Mouse (Mus musculus) liver, embryonic 15.5 days (tissue): ENCODE measurements at regions not wholly inside any gene's neighbourhood (a gene's known extent, or its start where the extent isn't known, plus 50 kb on each side); places are given as distances from the start of the nearest gene placed in this dataset.

Source experiments
- ATAC-seq: fragments of 200-750 bp; cut with Nextera tagmentation; 2 replicates; pipeline ENCODE4 v1.8.0; 2017; ENCODE audit warnings: moderate number of reproducible peaks, mild to moderate bottlenecking, moderate library complexity; ENCODE audit not compliant: insufficient read depth
- H3K27ac ChIP-seq: fragments of 300-500 bp; sonication (generic); replicated peaks from 2 replicates; pipeline ENCODE4 v1.5.1; 2015; ENCODE audit warnings: mild to moderate bottlenecking, inconsistent platforms
- H3K27me3 ChIP-seq: fragments of 300-500 bp; sonication (generic); 2 replicates; pipeline ENCODE4 v1.6.1; 2015; ENCODE audit warnings: mild to moderate bottlenecking, inconsistent platforms
- H3K36me3 ChIP-seq: fragments of 300-500 bp; sonication (generic); replicated peaks from 2 replicates; pipeline ENCODE4 v1.6.1; 2015; ENCODE audit warnings: moderate library complexity, mild to moderate bottlenecking, inconsistent platforms
- H3K4me1 ChIP-seq: fragments of 300-500 bp; sonication (generic); replicated peaks from 2 replicates; pipeline ENCODE4 v1.6.1; 2015; ENCODE audit warnings: inconsistent platforms
- H3K4me2 ChIP-seq: fragments of 300-500 bp; sonication (generic); 2 replicates; pipeline ENCODE4 v1.6.1; 2015; ENCODE audit warnings: moderate library complexity, mild to moderate bottlenecking, inconsistent platforms
- H3K4me3 ChIP-seq: fragments of 300-500 bp; sonication (generic); replicated peaks from 2 replicates; pipeline ENCODE4 v1.5.1; 2015; ENCODE audit warnings: mild to moderate bottlenecking, inconsistent platforms
- H3K9ac ChIP-seq: fragments of 300-500 bp; sonication (generic); 2 replicates; pipeline ENCODE4 v1.6.1; 2015; ENCODE audit warnings: moderate library complexity, mild to moderate bottlenecking, inconsistent platforms
- H3K9me3 ChIP-seq: fragments of 300-500 bp; sonication (generic); replicated peaks from 2 replicates; pipeline ENCODE4 v1.6.1; 2016; ENCODE audit warnings: inconsistent platforms
- WGBS: fragments of 180-500 bp; shearing (Covaris S2); methylation state at CpG from one replicate; pipeline ENCODE4 v1.1.7; 2015; ENCODE audit warnings: mixed read lengths; ENCODE audit not compliant: insufficient replicate concordance; 5-methylcytosine and 5-hydroxymethylcytosine counted together

GRCm38 (mm10) chr6:140343638-140344037, 80.2 kb upstream of the Plekha5 start:
- Histone ChIP-seq H3K36me3 (no peaks in the 10 kb centered on the region), H3K9me3 (no peaks in the 10 kb centered on the region), H3K4me3 (no peak overlapping the region), H3K4me2 (no peak overlapping the region), H3K4me1 (no peaks in the 10 kb centered on the region), H3K27me3 (no peaks in the 10 kb centered on the region), H3K9ac (no peak overlapping the region), H3K27ac (no peak overlapping the region)
- ATAC-seq, result no peak
- WGBS, result 81% methylated on average over 11 of the region's 11 CpGs

- H3K27me3 ChIP-seq, result no peaks in the 10 kb centered on the region
- no peak overlapping the region for H3K27ac ChIP-seq
- no peaks in the 10 kb centered on the region for H3K4me1 ChIP-seq
- no peaks in the 10 kb centered on the region for H3K36me3 ChIP-seq
- no peaks in the 10 kb centered on the region for H3K9me3 ChIP-seq
- no peak overlapping the region for H3K4me2 ChIP-seq
- H3K9ac ChIP-seq, result no peak overlapping the region
- 45% methylated on average over 1 of the region's 1 CpGs for WGBS
- ATAC-seq, result no peak
- no peak overlapping the region for H3K4me3 ChIP-seq
Observed at GRCm38 (mm10) chr6:140342881-140343280, 81.0 kb upstream of the Plekha5 start.

- no peak overlapping the region for H3K9ac ChIP-seq
- H3K36me3 ChIP-seq, result no peaks in the 10 kb centered on the region
- no peak for ATAC-seq
Observed at GRCm38 (mm10) chr6:140339731-140340130, 84.1 kb upstream of the Plekha5 start.

DNA sequence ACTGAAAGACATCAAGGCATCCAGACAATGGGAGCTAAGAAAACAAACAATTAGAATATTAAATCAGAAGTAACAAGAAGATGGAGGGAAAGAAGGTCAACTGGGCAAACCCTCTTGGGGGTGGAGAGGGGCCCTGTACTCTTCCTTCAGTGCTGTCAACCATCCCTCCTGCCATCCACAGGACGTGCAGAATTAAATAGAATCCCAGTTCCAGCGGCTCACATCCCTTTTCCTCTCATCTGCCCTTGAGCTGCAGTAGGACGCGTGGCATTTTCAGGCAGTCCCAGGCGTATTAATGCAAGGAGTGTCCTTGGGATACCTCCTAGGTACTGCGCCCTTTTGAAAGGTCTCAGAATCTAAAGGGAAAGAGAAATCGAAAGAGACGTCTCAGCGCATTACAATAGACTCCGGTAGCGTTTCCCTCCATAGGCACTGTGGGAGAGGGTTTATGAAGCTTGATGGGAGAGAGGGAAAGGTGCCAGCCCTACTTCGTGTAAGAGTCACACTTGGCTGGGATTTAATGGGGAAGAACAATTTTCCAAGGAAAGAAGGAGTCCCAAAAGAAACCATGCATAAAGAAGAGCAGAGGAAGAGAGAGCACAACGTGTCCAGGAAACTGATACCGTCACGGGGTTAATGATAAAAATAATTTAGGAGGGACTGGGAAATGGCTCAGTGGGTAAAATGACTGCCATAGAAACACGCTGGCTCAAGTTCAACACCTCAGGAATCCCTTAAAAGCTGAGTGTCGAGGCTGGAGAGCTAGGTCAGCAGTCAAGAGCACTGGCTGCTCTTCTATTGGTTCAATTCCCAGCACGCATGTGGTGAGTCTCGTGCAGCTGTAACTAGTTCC, 85.7 kb upstream of the Plekha5 start:
- ATAC-seq, result no peak
- H3K27ac ChIP-seq, result no peak overlapping the region

More at GRCm38 (mm10) chr6:140339731-140340130, 84.1 kb upstream of the Plekha5 start:
- WGBS, result 65% methylated on average over 13 of the region's 13 CpGs
- H3K27ac ChIP-seq, result no peak overlapping the region
- H3K4me3 ChIP-seq, result no peak overlapping the region
- no peaks in the 10 kb centered on the region for H3K9me3 ChIP-seq
- no peak overlapping the region for H3K4me2 ChIP-seq
- no peaks in the 10 kb centered on the region for H3K27me3 ChIP-seq
- H3K4me1 ChIP-seq, result no peaks in the 10 kb centered on the region

GRCm38 (mm10) chr6:140337083-140337491, 86.8 kb upstream of the Plekha5 start:
- Histone ChIP-seq H3K9ac (no peak overlapping the region), H3K27me3 (no peaks in the 10 kb centered on the region), H3K4me2 (no peak overlapping the region), H3K4me1 (no peaks in the 10 kb centered on the region), H3K4me3 (no peak overlapping the region), H3K27ac (no peak overlapping the region), H3K36me3 (no peaks in the 10 kb centered on the region), H3K9me3 (no peaks in the 10 kb centered on the region)
- ATAC-seq, result no peak
- WGBS, result 32% methylated on average over 3 of the region's 3 CpGs

More for the DNA sequence above, 85.7 kb upstream of the Plekha5 start:
- Histone ChIP-seq H3K9me3 (no peaks in the 10 kb centered on the region), H3K27me3 (no peaks in the 10 kb centered on the region), H3K4me1 (no peaks in the 10 kb centered on the region), H3K9ac (no peak overlapping the region), H3K4me3 (no peak overlapping the region), H3K36me3 (no peaks in the 10 kb centered on the region), H3K4me2 (no peak overlapping the region)
- 34% methylated on average over 19 of the region's 19 CpGs for WGBS

DNA sequence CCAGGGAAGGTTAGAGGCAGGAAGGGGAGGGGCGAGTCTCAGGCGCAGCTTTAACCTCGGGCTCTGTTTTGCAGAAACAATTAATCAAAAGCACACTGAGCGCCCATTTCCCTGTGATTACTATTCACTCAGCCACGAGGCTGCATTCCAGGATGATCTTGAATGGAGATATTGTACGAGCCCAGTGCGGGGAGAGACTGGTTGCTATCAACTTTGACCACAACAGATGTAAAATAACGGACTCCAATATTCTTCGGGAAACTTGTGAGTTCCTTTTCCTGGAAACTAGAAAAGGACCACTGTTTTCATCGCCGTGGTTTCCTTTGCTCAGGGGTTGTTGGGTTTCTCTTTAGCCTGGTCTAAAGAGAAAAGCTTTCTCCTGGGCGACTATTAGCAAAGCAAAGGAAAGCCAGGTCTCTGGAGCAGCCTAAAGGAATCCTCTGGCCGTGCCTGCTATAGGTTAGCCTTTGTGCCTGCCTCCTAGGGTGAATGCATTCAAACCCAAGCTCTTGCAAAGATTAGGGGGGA, 87.4 kb upstream of the Plekha5 start:
- Histone ChIP-seq H3K9ac (no peak overlapping the region), H3K27me3 (no peaks in the 10 kb centered on the region), H3K4me3 (no peak overlapping the region), H3K4me2 (no peak overlapping the region), H3K9me3 (no peaks in the 10 kb centered on the region), H3K4me1 (no peaks in the 10 kb centered on the region), H3K27ac (no peak overlapping the region), H3K36me3 (no peaks in the 10 kb centered on the region)
- WGBS, result 6% methylated on average over 13 of the region's 13 CpGs
- ATAC-seq, result no peak

DNA sequence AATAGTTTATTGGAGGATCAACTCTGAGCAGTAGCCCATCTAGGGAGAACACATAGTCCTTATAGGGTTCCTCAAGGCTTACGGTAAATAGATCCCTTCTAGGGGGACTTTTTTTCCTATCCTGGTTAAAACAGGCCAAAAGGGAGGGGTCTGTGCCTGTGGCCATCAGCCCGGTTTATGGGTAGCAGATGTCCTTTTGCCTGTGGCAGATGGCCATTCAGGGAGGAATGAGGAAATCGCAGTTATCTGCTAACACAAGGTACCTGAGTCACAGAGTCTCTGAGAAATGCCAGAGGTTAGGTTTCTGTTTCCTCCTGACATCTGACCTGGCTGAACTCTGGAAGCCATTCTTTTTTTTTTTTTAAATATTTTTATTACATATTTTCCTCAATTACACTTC, 90.5 kb upstream of the Plekha5 start:
- H3K4me1 ChIP-seq, result no peaks in the 10 kb centered on the region
- no peak for ATAC-seq

GRCm38 (mm10) chr6:140308641-140309040, 115.2 kb upstream of the Plekha5 start:
- 0 out of 2 replicates have a peak, but pooled peaks cover 3% of the 10 kb centered on the region for H3K9me3 ChIP-seq
- no peak overlapping the region for H3K4me2 ChIP-seq
- H3K4me1 ChIP-seq, result no peaks in the 10 kb centered on the region
- H3K27ac ChIP-seq, result no peak overlapping the region
- WGBS, result 72% methylated on average over 11 of the region's 11 CpGs
- no peak overlapping the region for H3K9ac ChIP-seq
- no peak overlapping the region for H3K4me3 ChIP-seq
- no peaks in the 10 kb centered on the region for H3K36me3 ChIP-seq
- H3K27me3 ChIP-seq, result no peaks in the 10 kb centered on the region
- ATAC-seq, result no peak

More for the DNA sequence above, 90.5 kb upstream of the Plekha5 start:
- H3K36me3 ChIP-seq, result no peaks in the 10 kb centered on the region
- no peaks in the 10 kb centered on the region for H3K27me3 ChIP-seq
- no peak overlapping the region for H3K9ac ChIP-seq
- WGBS, result 63% methylated on average over 3 of the region's 3 CpGs
- no peak overlapping the region for H3K4me3 ChIP-seq
- H3K4me2 ChIP-seq, result no peak overlapping the region
- no peak overlapping the region for H3K27ac ChIP-seq
- no peaks in the 10 kb centered on the region for H3K9me3 ChIP-seq

DNA sequence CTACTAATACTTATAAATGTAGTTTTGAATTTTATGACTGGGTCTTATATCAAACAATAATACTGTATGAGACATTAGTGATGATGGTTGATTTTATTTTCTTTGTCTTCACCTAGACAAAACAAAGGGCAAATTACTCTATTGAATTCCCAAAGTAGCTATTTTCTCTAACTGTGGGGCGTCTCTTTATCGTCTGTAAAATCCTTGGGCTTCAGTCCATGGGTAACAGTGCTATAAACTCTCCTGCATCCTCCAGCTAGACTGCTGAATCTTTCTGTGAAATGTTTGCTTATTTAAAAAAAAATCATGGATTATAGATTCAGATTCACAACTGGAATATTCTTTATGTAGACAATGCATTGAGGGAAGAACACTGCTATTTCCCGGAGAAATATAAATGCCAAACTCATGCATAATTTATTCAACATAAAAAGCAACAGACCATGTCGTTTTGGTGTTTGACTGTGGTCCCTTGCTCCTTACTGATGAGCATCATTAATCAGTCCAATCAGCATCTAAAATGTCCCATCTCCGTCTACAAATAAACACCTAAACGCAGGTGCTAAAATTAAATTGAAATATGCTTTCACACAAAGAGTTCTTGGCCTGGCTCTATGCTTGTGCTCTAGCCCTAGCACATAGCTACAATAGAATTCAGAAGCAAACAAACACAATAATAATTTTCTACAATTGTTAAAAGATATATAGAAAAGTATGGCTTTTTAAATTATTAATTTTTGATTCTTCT, 116.9 kb upstream of the Plekha5 start:
- ATAC-seq, result no peak
- WGBS, result 67% methylated on average over 6 of the region's 6 CpGs
- H3K36me3 ChIP-seq, result no peaks in the 10 kb centered on the region
- H3K27me3 ChIP-seq, result no peaks in the 10 kb centered on the region
- no peaks in the 10 kb centered on the region for H3K4me1 ChIP-seq
- no peak overlapping the region for H3K9ac ChIP-seq
- H3K9me3 ChIP-seq, result 0 out of 2 replicates have a peak, but pooled peaks cover 3% of the 10 kb centered on the region
- H3K4me3 ChIP-seq, result no peak overlapping the region
- no peak overlapping the region for H3K4me2 ChIP-seq
- no peak overlapping the region for H3K27ac ChIP-seq

DNA sequence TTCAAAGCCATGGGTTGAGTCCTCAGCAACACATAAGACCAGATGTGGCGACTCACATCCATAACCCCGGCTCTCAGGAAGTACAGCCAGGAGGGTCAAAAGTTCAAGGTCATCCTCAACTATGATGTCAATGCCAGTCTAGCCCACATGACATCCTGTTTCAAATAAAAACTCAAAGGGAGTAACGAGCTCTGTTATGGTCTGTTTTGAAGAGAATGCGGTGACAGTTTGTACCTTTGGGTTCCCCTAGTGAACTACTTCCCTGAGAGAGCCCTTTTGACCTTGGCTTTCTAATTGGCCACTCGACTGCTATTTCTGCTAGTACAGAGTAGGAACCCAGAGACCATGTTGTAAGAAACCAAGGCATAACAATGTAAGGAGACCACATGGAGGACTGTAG, 119.7 kb upstream of the Plekha5 start:
- 0 out of 2 replicates have a peak, but pooled peaks cover 3% of the 10 kb centered on the region for H3K9me3 ChIP-seq
- H3K36me3 ChIP-seq, result no peaks in the 10 kb centered on the region
- H3K4me1 ChIP-seq, result no peaks in the 10 kb centered on the region
- WGBS, result 56% methylated on average over 5 of the region's 5 CpGs
- no peak for ATAC-seq
- H3K9ac ChIP-seq, result no peak overlapping the region
- no peak overlapping the region for H3K27ac ChIP-seq
- no peaks in the 10 kb centered on the region for H3K27me3 ChIP-seq
- no peak overlapping the region for H3K4me2 ChIP-seq
- no peak overlapping the region for H3K4me3 ChIP-seq

- H3K27me3 ChIP-seq, result no peaks in the 10 kb centered on the region
- H3K9me3 ChIP-seq, result no peaks in the 10 kb centered on the region
- no peaks in the 10 kb centered on the region for H3K4me1 ChIP-seq
- no peak overlapping the region for H3K4me3 ChIP-seq
- 41% methylated on average over 7 of the region's 7 CpGs for WGBS
- H3K27ac ChIP-seq, result no peak overlapping the region
- ATAC-seq, result peak; percentile 85
- H3K9ac ChIP-seq, result no peak overlapping the region
- H3K4me2 ChIP-seq, result no peak overlapping the region
- no peaks in the 10 kb centered on the region for H3K36me3 ChIP-seq
Observed at GRCm38 (mm10) chr6:140300470-140301145, 123.2 kb upstream of the Plekha5 start.
